In the genomic region with DNA sequence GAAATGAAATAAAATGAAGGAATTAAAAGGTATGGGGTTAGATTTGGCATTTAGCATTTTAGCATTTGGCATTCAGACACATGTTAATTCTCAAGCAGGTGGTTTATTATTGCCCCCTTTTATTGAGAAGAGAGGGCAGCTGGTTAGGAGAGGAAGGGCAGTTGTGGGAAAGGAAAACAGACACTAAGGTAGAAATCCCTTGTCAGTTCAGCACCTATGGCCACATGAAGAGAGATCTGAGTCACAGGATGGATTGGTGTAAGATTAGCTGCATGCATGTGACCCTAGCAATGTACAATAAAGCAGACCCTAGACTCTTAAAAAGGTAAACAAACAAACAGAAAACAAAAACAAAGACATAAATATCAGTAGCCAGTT, we compare ENCODE assay signal across 28 mouse cellular contexts. TPM values are rescaled to one million over a fixed set of nuclear protein-coding genes. Genes with fewer than 3 reads are reported as not detected.
DNase-seq lines count a peak whose midpoint lies in the region; ATAC-seq and TF ChIP-seq lines count a peak whose summit lies in the region.
"Had no signal": no experiment of that assay in that cellular context is flagged by ENCODE, and none has a peak within 500 bp of the region (broad histone marks: within the 10 kb centered on the region; RNA-seq: fewer than 3 reads in every experiment).

No protein-coding gene starts in this region.

- ATAC-seq in forebrain, embryonic 15.5 days (replicated peaks), result no peak
- ATAC-seq: CD4-positive, CD25-positive, alpha-beta regulatory T cell, adult 4 months; intestine, postnatal 0 days; liver, postnatal 0 days; lung, postnatal 0 days had no signal

- H3K9me3 ChIP-seq in forebrain, embryonic 15.5 days, result no peaks in the 10 kb centered on the region
- H3K9me3 ChIP-seq: embryonic facial prominence, embryonic 15.5 days; heart, embryonic 12.5 days; hindbrain, embryonic 10.5 days had no signal

- no peak overlapping the region for H3K4me3 ChIP-seq in layer of hippocampus, adult 2 months
- H3K4me3 ChIP-seq in forebrain, embryonic 15.5 days, result 0 out of 2 replicates have a peak overlapping the region, but pooled peaks have one; percentile 12
- H3K4me3 ChIP-seq: embryonic facial prominence, embryonic 15.5 days; heart, embryonic 12.5 days; hindbrain, embryonic 10.5 days had no signal

- DNase-seq in layer of hippocampus, adult 2 months (ENCODE audit: low spot score in 2 of 2), result no peak
- DNase-seq in layer of hippocampus, postnatal 25 days (ENCODE audit: extremely low spot score in 1 of 2, low spot score in 1 of 2), result no peak
- DNase-seq in NIH3T3 (ENCODE audit: low read depth), result peak; percentile 51
- peak; percentile 4 for DNase-seq in embryo, embryonic 11 days
- no peak for DNase-seq in testis, postnatal 10 days (ENCODE audit: low spot score)
- no peak for DNase-seq in urinary bladder, adult 2 months (ENCODE audit: low spot score)
- DNase-seq: adrenal gland, postnatal 25 days; cerebellum, adult 9-11 months; gastrocnemius, postnatal 14 days; heart, adult 11 months; heart, postnatal 10 days; kidney, postnatal 25 days; liver, postnatal 0 days; thymus, postnatal 14 days had no signal

- peak overlapping the region; percentile 39 for H3K4me2 ChIP-seq in forebrain, embryonic 15.5 days (replicated peaks)
- H3K4me2 ChIP-seq: embryonic facial prominence, embryonic 15.5 days; heart, embryonic 12.5 days; liver, embryonic 11.5 days had no signal

- H3K9ac ChIP-seq in forebrain, embryonic 15.5 days (replicated peaks), result peak overlapping the region; percentile 46
- H3K9ac ChIP-seq: embryonic facial prominence, embryonic 15.5 days; heart, embryonic 12.5 days; liver, postnatal 0 days had no signal

- TF ChIP-seq CTCF in layer of hippocampus, adult 2 months (conservative IDR thresholded peaks at IDR 0.05), result no peak

- peak overlapping the region; percentile 100 for H3K27ac ChIP-seq in layer of hippocampus, adult 2 months
- peak overlapping the region; percentile 92 for H3K27ac ChIP-seq in forebrain, embryonic 15.5 days (replicated peaks)
- H3K27ac ChIP-seq: embryonic facial prominence, embryonic 15.5 days; hindbrain, embryonic 10.5 days; macrophage had no signal

- no peaks in the 10 kb centered on the region for H3K27me3 ChIP-seq in forebrain, embryonic 15.5 days

- peaks cover 2% of the 10 kb centered on the region; the same call in 1 of the 2 replicates for H3K36me3 ChIP-seq in forebrain, embryonic 15.5 days
- H3K36me3 ChIP-seq: embryonic facial prominence, embryonic 15.5 days; heart, embryonic 12.5 days; hindbrain, embryonic 10.5 days had no signal

- H3K4me1 ChIP-seq in forebrain, embryonic 15.5 days, result peaks cover 35% of the 10 kb centered on the region

RNA-seq across cellular contexts. Expression of a gene that starts 13.2 kb away (rescaled TPM):
- 10 to 100 TPM; 11.7 to 12.8 TPM for total RNA-seq in layer of hippocampus, adult 2 months (2021)
- total RNA-seq in layer of hippocampus, postnatal 25 days (2021), result 10 to 100 TPM in 1 of 2 experiments, 1 to 10 TPM in 1; 7.1 to 13.1 TPM
- polyA plus RNA-seq in forebrain, embryonic 15.5 days (2015; fragmentation: Nextera tagmentation; extraction: Ambion mirVana), result 2.8 and 3.0 TPM in 2 replicates
- not detected in 2 replicates for polyA plus RNA-seq in urinary bladder, adult 2 months (2012; rRNA removed)
- total RNA-seq: adrenal gland, postnatal 25 days; gastrocnemius, postnatal 14 days; heart, postnatal 10 days; monocyte, adult 5-6 weeks had no signal
- polyA plus RNA-seq: CD4-positive, CD25-positive, alpha-beta regulatory T cell, adult 4 months; heart, embryonic 12.5 days; hindbrain, embryonic 10.5 days; intestine, postnatal 0 days; kidney, embryonic 14.5 days; limb, embryonic 11.5 days; liver, embryonic 11.5 days; liver, postnatal 0 days; lung, postnatal 0 days; macrophage; neural tube, embryonic 11.5 days; spleen, adult 2 months had no signal

RNA-seq across cellular contexts. Expression of a gene that starts 15.7 kb away (rescaled TPM):
- total RNA-seq in layer of hippocampus, adult 2 months (2021), result 100 to 1,000 TPM; 149 to 167 TPM
- total RNA-seq in layer of hippocampus, postnatal 25 days (2021), result 100 to 1,000 TPM; 148 to 181 TPM
- polyA plus RNA-seq in forebrain, embryonic 15.5 days (2015; fragmentation: Nextera tagmentation; extraction: Ambion mirVana), result 110 and 111 TPM in 2 replicates
- not detected in 2 replicates for polyA plus RNA-seq in urinary bladder, adult 2 months (2012; rRNA removed)
- total RNA-seq: adrenal gland, postnatal 25 days; gastrocnemius, postnatal 14 days; monocyte, adult 5-6 weeks had no signal
- polyA plus RNA-seq: CD4-positive, CD25-positive, alpha-beta regulatory T cell, adult 4 months; intestine, postnatal 0 days; kidney, embryonic 14.5 days; limb, embryonic 11.5 days; liver, postnatal 0 days; lung, postnatal 0 days; macrophage; spleen, adult 2 months had no signal

Comparison
In these comparisons a context has a peak if more than half of its experiments do, and no peak if none do; other contexts are left out.
1. DNase-seq: peak in NIH3T3 (single experiment) and embryo, embryonic 11 days (single experiment); none in layer of hippocampus, adult 2 months (0 of 2), layer of hippocampus, postnatal 25 days (0 of 2), testis, postnatal 10 days (single experiment) and urinary bladder, adult 2 months (single experiment).